Mouse (Mus musculus): ENCODE data around the gene Golga1.

GRCm38 (mm10) chr2:38973223-38973622, 92.1 kb downstream of the Golga1 start:
- TF ChIP-seq CTCF (IDR thresholded peaks at IDR 0.05; ENCODE audit: control insufficient read depth, insufficient read depth, low read length) (no peak), POLR2A (IDR thresholded peaks at IDR 0.05; ENCODE audit: borderline replicate concordance, control insufficient read depth, low read depth, low read length) (no peak)

Data from bone marrow, adult 2 months (tissue).